Mouse (Mus musculus) C2C12 (cell line): ENCODE results near the gene Synm. TPM values are rescaled to one million over a fixed set of nuclear protein-coding genes. Genes with fewer than 3 reads are reported as not detected.

Experiments used
- H3K27me3 ChIP-seq: one replicate; pipeline ENCODE4 v1.6.1; 2011; ENCODE audit not compliant: control insufficient read depth, insufficient read depth, insufficient read length
- H3K36me3 ChIP-seq: one replicate; pipeline ENCODE4 v1.6.1; 2011; ENCODE audit not compliant: control insufficient read depth, insufficient read depth
- H3K4me3 ChIP-seq: one replicate; pipeline ENCODE4 v1.5.1; 2011; ENCODE audit warnings: mild to moderate bottlenecking, control low read depth; ENCODE audit not compliant: poor library complexity, insufficient read depth, severe bottlenecking
- H3K79me2 ChIP-seq: one replicate; pipeline ENCODE4 v1.6.1; 2011; ENCODE audit not compliant: control insufficient read depth, insufficient read depth
- H3K79me3 ChIP-seq: one replicate; pipeline ENCODE4 v1.6.1; 2011; ENCODE audit warnings: low read depth, control low read depth
- H3ac ChIP-seq: one replicate; pipeline ENCODE3; 2011; ENCODE audit warnings: low read depth; ENCODE audit not compliant: control insufficient read depth, insufficient read length
- CEBPB ChIP-seq: IDR thresholded peaks from one replicate; pipeline ENCODE4 v1.6.1; 2011; ENCODE audit warnings: low read depth, mild to moderate bottlenecking, control low read depth, moderate library complexity
- CTCF ChIP-seq: IDR thresholded peaks from one replicate; pipeline ENCODE4 v1.5.1; 2011; ENCODE audit not compliant: control insufficient read depth, insufficient read depth, insufficient read length
- FOSL1 ChIP-seq: IDR thresholded peaks from one replicate; pipeline ENCODE4 v1.8.0; 2011; ENCODE audit warnings: mild to moderate bottlenecking, low read length; ENCODE audit not compliant: poor library complexity, insufficient read depth, severe bottlenecking
- MAX ChIP-seq: IDR thresholded peaks from one replicate; pipeline ENCODE4 v1.6.1; 2011; ENCODE audit warnings: mild to moderate bottlenecking, control low read depth
- MYOD1 ChIP-seq: IDR thresholded peaks from one replicate; pipeline ENCODE4 v1.6.1; 2011; ENCODE audit warnings: low read depth; ENCODE audit not compliant: control insufficient read depth, insufficient read length
- MYOG ChIP-seq: IDR thresholded peaks from one replicate; pipeline ENCODE4 v1.6.1; 2011; ENCODE audit not compliant: control insufficient read depth, insufficient read length; ENCODE audit errors: extremely low read depth
- USF1 ChIP-seq: IDR thresholded peaks from one replicate; pipeline ENCODE4 v1.6.1; 2011; ENCODE audit warnings: low read depth, mild to moderate bottlenecking, control low read depth, moderate library complexity
- microRNA-seq: library from miRNA; unstranded; fragments of <30 nt; microRNA quantifications from one replicate; pipeline ENCODE4, GENCODE M21; 2019; ENCODE audit warnings: borderline microRNAs expressed
- polyA plus RNA-seq: library from polyadenylated mRNA; unstranded; fragments of >200 nt; fragmentation: generic; extraction: Trizol; gene quantifications from one replicate; pipeline ENCODE4 v1.2.1, GENCODE M21; 2012; ENCODE audit warnings: missing spikeins

Synm gene
- polyA plus RNA-seq, 1 experiment, result 0.14 TPM

GRCm38 (mm10) chr7:67686545-67686944 lies 73.0 kb downstream of the Synm start:
- TF ChIP-seq FOSL1, result no peak
- no peak for TF ChIP-seq USF1
- no peak for TF ChIP-seq CEBPB
- TF ChIP-seq MAX, result no peak
- Histone ChIP-seq H3K27me3 (no peaks in the 10 kb centered on the region), H3K79me2 (no peaks in the 10 kb centered on the region), H3K79me3 (no peaks in the 10 kb centered on the region), H3K4me3 (no peak overlapping the region), H3K36me3 (peaks cover 3% of the 10 kb centered on the region), H3ac (no peak overlapping the region)

GRCm38 (mm10) chr7:67683006-67683405 lies 76.5 kb downstream of the Synm start:
- no peak for TF ChIP-seq CEBPB
- TF ChIP-seq MYOG, result no peak
- TF ChIP-seq MAX, result no peak
- TF ChIP-seq CTCF, result no peak
- TF ChIP-seq FOSL1, result no peak
- TF ChIP-seq USF1, result no peak
- TF ChIP-seq MYOD1, result no peak
- Histone ChIP-seq H3K79me2 (no peaks in the 10 kb centered on the region), H3K27me3 (no peaks in the 10 kb centered on the region), H3ac (no peak overlapping the region), H3K79me3 (no peaks in the 10 kb centered on the region), H3K36me3 (peaks cover 3% of the 10 kb centered on the region), H3K4me3 (no peak overlapping the region)

GRCm38 (mm10) chr7:67681078-67681477 lies 78.5 kb downstream of the Synm start:
- H3K27me3 ChIP-seq, result no peaks in the 10 kb centered on the region
- H3K36me3 ChIP-seq, result peaks cover 3% of the 10 kb centered on the region
- no peak for TF ChIP-seq CTCF
- no peaks in the 10 kb centered on the region for H3K79me3 ChIP-seq
- no peak overlapping the region for H3ac ChIP-seq
- H3K4me3 ChIP-seq, result no peak overlapping the region
- H3K79me2 ChIP-seq, result no peaks in the 10 kb centered on the region

Small RNA genes within 50 kb of the gene (microRNA-seq; reads per million reads assigned to microRNA genes)
- gene Gm23844, result not detected

Other genes with a start within 250 kb of the Synm start
- gene Lrrc28, start 114.5 kb downstream of the Synm start, polyA plus RNA-seq, result 9.1 TPM
- 7.2 TPM for gene Ttc23, start 112.3 kb downstream of the Synm start, polyA plus RNA-seq
- 9.8 TPM for gene Igf1r, start 193.1 kb upstream of the Synm start, polyA plus RNA-seq